Comparison of ENCODE assay signal across 7 mouse cellular contexts in genomic region chr8:12677529-12677928, GRCm38 (mm10). TPM values are rescaled to one million over a fixed set of nuclear protein-coding genes. Genes with fewer than 3 reads are reported as not detected.
DNase-seq lines count a peak whose midpoint lies in the region; ATAC-seq and TF ChIP-seq lines count a peak whose summit lies in the region.

No protein-coding gene starts in this region.

- no peaks in the 10 kb centered on the region for H3K36me3 ChIP-seq in intestine, embryonic 15.5 days
- H3K36me3 ChIP-seq in midbrain, embryonic 12.5 days, result no peaks in the 10 kb centered on the region

- ATAC-seq in intestine, embryonic 15.5 days, result peak; percentile 79
- 0 out of 2 replicates have a peak, but pooled peaks have one; percentile 44 for ATAC-seq in midbrain, embryonic 12.5 days (ENCODE audit: low FRiP score, low read depth)

- no peaks in the 10 kb centered on the region for H3K4me1 ChIP-seq in cortical plate, adult 2 months (ENCODE audit: control insufficient read depth, insufficient read depth, low read length)
- peaks cover under 1% of the 10 kb centered on the region; the same call in 1 of the 2 replicates for H3K4me1 ChIP-seq in intestine, embryonic 15.5 days (replicated peaks)
- H3K4me1 ChIP-seq in midbrain, embryonic 12.5 days, result peaks cover 6% of the 10 kb centered on the region

- TF ChIP-seq POLR2A in cortical plate, adult 2 months (IDR thresholded peaks at IDR 0.05; ENCODE audit: extremely low read depth, insufficient read depth, low read length), result no peak

- H3K4me2 ChIP-seq in intestine, embryonic 15.5 days (replicated peaks), result no peak overlapping the region
- no peak overlapping the region for H3K4me2 ChIP-seq in midbrain, embryonic 12.5 days (replicated peaks)

- H3K9ac ChIP-seq in intestine, embryonic 15.5 days, result no peak overlapping the region
- H3K9ac ChIP-seq in midbrain, embryonic 12.5 days (replicated peaks), result no peak overlapping the region

- H3K9me3 ChIP-seq in intestine, embryonic 15.5 days, result no peaks in the 10 kb centered on the region
- H3K9me3 ChIP-seq in midbrain, embryonic 12.5 days, result no peaks in the 10 kb centered on the region

- intact Hi-C loops in left cerebral cortex, postnatal 14 days (cut with DNase I), result loop anchor here (10.0 kb wide), 2 partner anchors 137 to 283 kb away; partner anchors contain the start of gene Sox1

- H3K27me3 ChIP-seq in intestine, embryonic 15.5 days (replicated peaks), result 0 out of 2 replicates have a peak, but pooled peaks cover 5% of the 10 kb centered on the region
- peaks cover 31% of the 10 kb centered on the region for H3K27me3 ChIP-seq in midbrain, embryonic 12.5 days

- peak; percentile 86 for DNase-seq in adipocyte (ENCODE audit: low spot score)
- peak; percentile 50 to 51 for DNase-seq in gastrocnemius, adult 8-10 months (ENCODE audit: low spot score in 2 of 2)
- peak; percentile 80 to 87 for DNase-seq in left cerebral cortex, postnatal 14 days (ENCODE audit: low spot score in 2 of 2)
- DNase-seq in skeletal muscle tissue, adult 2 months (ENCODE audit: low read depth, low spot score), result peak; percentile 43

- TF ChIP-seq CTCF in cortical plate, adult 2 months (IDR thresholded peaks at IDR 0.05; ENCODE audit: extremely low read depth, insufficient read depth, low read length), result peak; percentile 86

- WGBS in intestine, embryonic 15.5 days, result 4% methylated on average over 7 of the region's 7 CpGs
- 8% methylated on average over 7 of the region's 7 CpGs for WGBS in midbrain, embryonic 12.5 days

- H3K27ac ChIP-seq in cortical plate, adult 2 months (ENCODE audit: insufficient read depth, low read length), result no peak overlapping the region
- H3K27ac ChIP-seq in intestine, embryonic 15.5 days, result no peak overlapping the region
- no peak overlapping the region for H3K27ac ChIP-seq in midbrain, embryonic 12.5 days (replicated peaks)

- H3K4me3 ChIP-seq in cortical plate, adult 2 months (ENCODE audit: insufficient read depth, low read length), result no peak overlapping the region
- H3K4me3 ChIP-seq in intestine, embryonic 15.5 days (replicated peaks), result no peak overlapping the region
- H3K4me3 ChIP-seq in midbrain, embryonic 12.5 days, result no peak overlapping the region

RNA-seq across cellular contexts. Expression of gene Tubgcp3, which starts 5.5 kb away (rescaled TPM):
- polyA plus RNA-seq in cortical plate, adult 2 months (2012; rRNA removed), result 52.7 and 55.2 TPM in 2 replicates
- total RNA-seq in gastrocnemius, adult 8-10 months (2022), result 1 to 10 TPM; 7.5 to 8.5 (median 7.9) TPM
- polyA plus RNA-seq in intestine, embryonic 15.5 days (2015; fragmentation: Nextera tagmentation; extraction: Ambion mirVana), result 37.5 and 38.0 TPM in 2 replicates
- 10 to 100 TPM; 33.0 to 35.8 TPM for total RNA-seq in left cerebral cortex, postnatal 14 days (2021)
- polyA plus RNA-seq in midbrain, embryonic 12.5 days (2016; fragmentation: Nextera tagmentation; extraction: Ambion mirVana), result 55.6 and 56.1 TPM in 2 replicates
